Mouse (Mus musculus): Measurements from ENCODE around the gene Degs2. TPM values are rescaled to one million over a fixed set of nuclear protein-coding genes. Genes with fewer than 3 reads are reported as not detected.

Gene Degs2
- polyA plus RNA-seq, 1 experiment from 2014 or later = 12.1 TPM

DNA sequence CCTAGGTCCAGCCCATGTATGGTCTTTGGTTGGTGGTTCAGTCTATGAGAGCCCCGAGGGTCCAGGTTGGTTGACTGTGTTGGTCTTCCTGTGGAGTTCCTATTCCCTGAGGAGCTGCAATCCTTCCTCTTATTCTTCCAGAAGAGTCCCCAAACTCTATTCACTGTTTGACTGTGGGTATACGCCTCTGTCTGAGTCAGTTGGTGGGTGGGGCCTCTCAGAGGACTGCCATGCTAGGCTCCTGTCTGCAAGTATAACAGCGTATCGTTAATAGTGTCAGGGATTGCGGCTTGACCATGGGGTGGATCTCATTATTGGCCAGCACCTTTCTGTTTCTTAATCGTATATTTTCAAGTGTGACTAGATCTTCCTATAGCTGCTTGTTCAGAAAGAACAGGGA lies 7.3 kb upstream of the Degs2 start:
- Histone ChIP-seq H3K27ac (ENCODE audit: low read length) (0 out of 2 replicates have a peak overlapping the region, but pooled peaks have one; percentile 3), H3K36me3 (ENCODE audit: insufficient read depth, low read length) (no peaks in the 10 kb centered on the region)
- no peak for ATAC-seq (ENCODE audit: low FRiP score, low TSS enrichment)

GRCm38 (mm10) chr12:108706129-108706528 lies 4.0 kb upstream of the Degs2 start:
- WGBS = 51% methylated on average over 7 of the region's 7 CpGs
- ATAC-seq (ENCODE audit: low FRiP score, low TSS enrichment) = no peak
- Histone ChIP-seq H3K27ac (ENCODE audit: low read length) (no peak overlapping the region), H3K9me3 (ENCODE audit: low read length) (no peaks in the 10 kb centered on the region), H3K9ac (replicated peaks; ENCODE audit: low read length) (no peak overlapping the region), H3K36me3 (ENCODE audit: insufficient read depth, low read length) (no peaks in the 10 kb centered on the region), H3K4me3 (ENCODE audit: low read length) (no peak overlapping the region), H3K27me3 (ENCODE audit: insufficient read depth, low read length) (peaks cover 26% of the 10 kb centered on the region), H3K4me1 (ENCODE audit: insufficient read depth, low read length) (peaks cover 6% of the 10 kb centered on the region; the same call in 1 of the 2 replicates), H3K4me2 (replicated peaks; ENCODE audit: low read depth, low read length) (no peak overlapping the region)

More for the DNA sequence above, 7.3 kb upstream of the Degs2 start:
- peaks cover 6% of the 10 kb centered on the region; the same call in 1 of the 2 replicates for H3K4me1 ChIP-seq (ENCODE audit: insufficient read depth, low read length)
- no peak overlapping the region for H3K4me2 ChIP-seq (replicated peaks; ENCODE audit: low read depth, low read length)
- H3K27me3 ChIP-seq (ENCODE audit: insufficient read depth, low read length) = no peaks in the 10 kb centered on the region; the same call in 1 of the 2 replicates
- WGBS = 82% methylated on average over 6 of the region's 6 CpGs
- H3K9ac ChIP-seq (replicated peaks; ENCODE audit: low read length) = no peak overlapping the region
- no peak overlapping the region for H3K4me3 ChIP-seq (ENCODE audit: low read length)
- H3K9me3 ChIP-seq (ENCODE audit: low read length) = no peaks in the 10 kb centered on the region

GRCm38 (mm10) chr12:108705486-108705885 lies 3.4 kb upstream of the Degs2 start:
- peaks cover 6% of the 10 kb centered on the region; the same call in 1 of the 2 replicates for H3K4me1 ChIP-seq (ENCODE audit: insufficient read depth, low read length)
- WGBS = 84% methylated on average over 6 of the region's 6 CpGs
- H3K4me3 ChIP-seq (ENCODE audit: low read length) = no peak overlapping the region
- peaks cover 32% of the 10 kb centered on the region for H3K27me3 ChIP-seq (ENCODE audit: insufficient read depth, low read length)
- no peaks in the 10 kb centered on the region for H3K36me3 ChIP-seq (ENCODE audit: insufficient read depth, low read length)
- H3K27ac ChIP-seq (ENCODE audit: low read length) = no peak overlapping the region
- no peaks in the 10 kb centered on the region for H3K9me3 ChIP-seq (ENCODE audit: low read length)
- ATAC-seq (ENCODE audit: low FRiP score, low TSS enrichment) = no peak
- no peak overlapping the region for H3K9ac ChIP-seq (replicated peaks; ENCODE audit: low read length)
- H3K4me2 ChIP-seq (replicated peaks; ENCODE audit: low read depth, low read length) = no peak overlapping the region

DNA sequence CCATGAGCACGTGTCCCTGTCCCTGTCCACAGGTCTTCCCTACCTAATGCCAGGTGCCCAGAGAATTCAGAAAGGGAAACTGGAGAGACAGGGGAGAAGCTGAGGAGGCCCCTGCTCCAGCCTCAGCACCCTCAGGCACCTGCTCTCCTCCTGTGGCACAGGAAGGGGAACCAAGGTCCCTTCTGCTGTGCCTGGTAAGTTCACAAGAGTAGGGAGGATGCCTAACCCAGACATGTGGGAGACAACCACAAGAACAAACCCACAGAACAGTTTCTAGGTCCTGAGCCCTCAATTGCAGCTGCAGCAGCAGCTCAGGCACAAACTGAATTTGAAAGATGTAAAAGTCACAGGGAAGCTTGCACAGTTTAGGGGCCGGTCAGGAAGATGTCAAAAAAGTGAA lies 894 bp downstream of the Degs2 start:
- H3K4me2 ChIP-seq (replicated peaks; ENCODE audit: low read depth, low read length) = peak overlapping the region; percentile 57
- no peaks in the 10 kb centered on the region for H3K9me3 ChIP-seq (ENCODE audit: low read length)
- H3K4me3 ChIP-seq (ENCODE audit: low read length) = no peak overlapping the region

GRCm38 (mm10) chr12:108700037-108700436 lies 2.1 kb downstream of the Degs2 start:
- Histone ChIP-seq H3K4me3 (ENCODE audit: low read length) (no peak overlapping the region), H3K4me2 (replicated peaks; ENCODE audit: low read depth, low read length) (no peak overlapping the region)
- ATAC-seq (ENCODE audit: low FRiP score, low TSS enrichment) = no peak

More for the DNA sequence above, 894 bp downstream of the Degs2 start:
- H3K36me3 ChIP-seq (ENCODE audit: insufficient read depth, low read length) = no peaks in the 10 kb centered on the region
- no peak overlapping the region for H3K9ac ChIP-seq (replicated peaks; ENCODE audit: low read length)
- peaks cover 16% of the 10 kb centered on the region; the same call in 1 of the 2 replicates for H3K4me1 ChIP-seq (ENCODE audit: insufficient read depth, low read length)
- H3K27me3 ChIP-seq (ENCODE audit: insufficient read depth, low read length) = peaks cover 37% of the 10 kb centered on the region
- 52% methylated on average over 2 of the region's 2 CpGs for WGBS
- H3K27ac ChIP-seq (ENCODE audit: low read length) = no peak overlapping the region
- no peak for ATAC-seq (ENCODE audit: low FRiP score, low TSS enrichment)

GRCm38 (mm10) chr12:108699576-108699975 lies 2.5 kb downstream of the Degs2 start:
- Histone ChIP-seq H3K27ac (ENCODE audit: low read length) (peak overlapping the region; percentile 1; the same call in 1 of the 2 replicates), H3K36me3 (ENCODE audit: insufficient read depth, low read length) (no peaks in the 10 kb centered on the region), H3K9ac (replicated peaks; ENCODE audit: low read length) (no peak overlapping the region), H3K4me3 (ENCODE audit: low read length) (no peak overlapping the region), H3K4me2 (replicated peaks; ENCODE audit: low read depth, low read length) (no peak overlapping the region), H3K9me3 (ENCODE audit: low read length) (no peaks in the 10 kb centered on the region), H3K4me1 (ENCODE audit: insufficient read depth, low read length) (peaks cover 16% of the 10 kb centered on the region; the same call in 1 of the 2 replicates), H3K27me3 (ENCODE audit: insufficient read depth, low read length) (peaks cover 37% of the 10 kb centered on the region)
- 65% methylated on average over 10 of the region's 10 CpGs for WGBS
- no peak for ATAC-seq (ENCODE audit: low FRiP score, low TSS enrichment)

More at GRCm38 (mm10) chr12:108700037-108700436, 2.1 kb downstream of the Degs2 start:
- peaks cover 37% of the 10 kb centered on the region for H3K27me3 ChIP-seq (ENCODE audit: insufficient read depth, low read length)
- H3K27ac ChIP-seq (ENCODE audit: low read length) = no peak overlapping the region
- peaks cover 16% of the 10 kb centered on the region; the same call in 1 of the 2 replicates for H3K4me1 ChIP-seq (ENCODE audit: insufficient read depth, low read length)
- H3K9me3 ChIP-seq (ENCODE audit: low read length) = no peaks in the 10 kb centered on the region
- 46% methylated on average over 5 of the region's 5 CpGs for WGBS
- H3K36me3 ChIP-seq (ENCODE audit: insufficient read depth, low read length) = no peaks in the 10 kb centered on the region
- no peak overlapping the region for H3K9ac ChIP-seq (replicated peaks; ENCODE audit: low read length)

- Histone ChIP-seq H3K27me3 (ENCODE audit: insufficient read depth, low read length) (peaks cover 37% of the 10 kb centered on the region), H3K36me3 (ENCODE audit: insufficient read depth, low read length) (no peaks in the 10 kb centered on the region), H3K27ac (ENCODE audit: low read length) (peak overlapping the region; percentile 63; the same call in 1 of the 2 replicates), H3K4me2 (replicated peaks; ENCODE audit: low read depth, low read length) (no peak overlapping the region), H3K9ac (replicated peaks; ENCODE audit: low read length) (peak overlapping the region; percentile 31; the same call in 1 of the 2 replicates), H3K4me3 (ENCODE audit: low read length) (no peak overlapping the region), H3K4me1 (ENCODE audit: insufficient read depth, low read length) (peaks cover 16% of the 10 kb centered on the region; the same call in 1 of the 2 replicates), H3K9me3 (ENCODE audit: low read length) (no peaks in the 10 kb centered on the region)
- WGBS = 62% methylated on average over 11 of the region's 11 CpGs
- no peak for ATAC-seq (ENCODE audit: low FRiP score, low TSS enrichment)
Observed at GRCm38 (mm10) chr12:108698697-108699471, 3.2 kb downstream of the Degs2 start.

- Histone ChIP-seq H3K36me3 (ENCODE audit: insufficient read depth, low read length) (0 out of 2 replicates have a peak, but pooled peaks cover 2% of the 10 kb centered on the region), H3K4me1 (ENCODE audit: insufficient read depth, low read length) (peaks cover 5% of the 10 kb centered on the region; the same call in 1 of the 2 replicates), H3K4me3 (ENCODE audit: low read length) (no peak overlapping the region), H3K9me3 (ENCODE audit: low read length) (no peaks in the 10 kb centered on the region), H3K4me2 (replicated peaks; ENCODE audit: low read depth, low read length) (no peak overlapping the region), H3K27me3 (ENCODE audit: insufficient read depth, low read length) (no peaks in the 10 kb centered on the region), H3K9ac (replicated peaks; ENCODE audit: low read length) (no peak overlapping the region), H3K27ac (ENCODE audit: low read length) (no peak overlapping the region)
- WGBS = 93% methylated on average over 1 of the region's 1 CpGs
- ATAC-seq (ENCODE audit: low FRiP score, low TSS enrichment) = no peak
Observed at GRCm38 (mm10) chr12:108694223-108694622, 7.9 kb downstream of the Degs2 start.

- Histone ChIP-seq H3K4me1 (ENCODE audit: insufficient read depth, low read length) (no peaks in the 10 kb centered on the region), H3K27me3 (ENCODE audit: insufficient read depth, low read length) (no peaks in the 10 kb centered on the region), H3K4me2 (replicated peaks; ENCODE audit: low read depth, low read length) (no peak overlapping the region), H3K9ac (replicated peaks; ENCODE audit: low read length) (no peak overlapping the region), H3K36me3 (ENCODE audit: insufficient read depth, low read length) (0 out of 2 replicates have a peak, but pooled peaks cover 2% of the 10 kb centered on the region), H3K4me3 (ENCODE audit: low read length) (no peak overlapping the region), H3K27ac (ENCODE audit: low read length) (no peak overlapping the region), H3K9me3 (ENCODE audit: low read length) (no peaks in the 10 kb centered on the region)
- no peak for ATAC-seq (ENCODE audit: low FRiP score, low TSS enrichment)
- 54% methylated on average over 2 of the region's 2 CpGs for WGBS
Observed at GRCm38 (mm10) chr12:108693592-108693991, 8.5 kb downstream of the Degs2 start.

- WGBS = 77% methylated on average over 9 of the region's 9 CpGs
- no peaks in the 10 kb centered on the region for H3K27me3 ChIP-seq (ENCODE audit: insufficient read depth, low read length)
- no peak overlapping the region for H3K4me2 ChIP-seq (replicated peaks; ENCODE audit: low read depth, low read length)
- ATAC-seq (ENCODE audit: low FRiP score, low TSS enrichment) = no peak
- 0 out of 2 replicates have a peak, but pooled peaks cover 7% of the 10 kb centered on the region for H3K36me3 ChIP-seq (ENCODE audit: insufficient read depth, low read length)
- H3K4me3 ChIP-seq (ENCODE audit: low read length) = no peak overlapping the region
- no peak overlapping the region for H3K27ac ChIP-seq (ENCODE audit: low read length)
- no peaks in the 10 kb centered on the region for H3K9me3 ChIP-seq (ENCODE audit: low read length)
- H3K9ac ChIP-seq (replicated peaks; ENCODE audit: low read length) = no peak overlapping the region
- H3K4me1 ChIP-seq (ENCODE audit: insufficient read depth, low read length) = peaks cover 3% of the 10 kb centered on the region; the same call in 1 of the 2 replicates
Observed at GRCm38 (mm10) chr12:108690529-108690928, 11.6 kb downstream of the Degs2 start.
